Mouse (Mus musculus): ENCODE results near the gene Dock6.
A peak's percentile ranks its signal among the peaks of the same experiment; 100 is the strongest.
"Not testable (repeated sequence)": the region's sequence is repeated elsewhere in the genome, so short reads cannot be mapped to it uniquely, and the experiment has no call there.

The Dock6 gene

GRCm38 (mm10) chr9:21786309-21786708, 66.1 kb downstream of the Dock6 start:
- not testable (repeated sequence) for DNase-seq (ENCODE audit: extremely low read depth, low read depth, low spot score)

DNA sequence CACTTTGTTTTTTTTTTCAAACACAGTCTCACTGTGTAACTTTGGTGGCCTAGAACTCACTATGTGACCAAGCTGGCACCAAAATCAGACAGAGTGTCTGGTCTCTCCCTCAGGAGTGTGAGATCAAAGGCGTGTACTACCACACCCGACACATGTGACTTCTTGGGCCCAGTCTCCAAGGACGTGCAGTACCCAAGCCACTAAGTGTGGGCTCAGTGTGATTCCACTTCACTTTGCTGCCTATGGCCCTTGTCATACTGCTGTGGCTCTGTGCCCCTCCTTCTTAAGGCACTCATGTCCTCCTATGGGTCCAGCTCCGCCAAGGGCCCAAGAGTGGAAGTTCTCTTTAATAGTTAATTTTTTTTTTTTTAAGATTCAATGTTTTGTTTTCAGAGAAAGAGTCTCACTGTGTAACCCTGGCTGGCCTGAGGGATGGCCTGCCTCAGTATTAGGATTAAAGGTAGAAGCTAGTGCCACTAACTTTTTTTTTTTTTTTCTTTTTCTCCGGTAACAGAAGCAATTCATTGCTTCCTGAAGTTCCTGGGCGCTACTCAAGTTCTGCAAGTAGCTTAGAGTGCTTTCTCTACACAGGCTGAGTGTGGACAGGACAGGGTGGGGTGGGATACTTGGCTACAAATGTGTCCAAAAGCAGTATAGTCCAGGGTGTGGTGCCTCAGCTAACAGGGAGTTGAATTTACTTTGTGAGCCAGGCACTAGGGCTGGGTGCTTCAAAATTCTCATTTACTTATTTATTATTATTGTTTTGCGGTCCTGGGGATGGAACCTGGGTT, 67.7 kb downstream of the Dock6 start:
- no peak for DNase-seq (ENCODE audit: extremely low read depth, low read depth, low spot score)

GRCm38 (mm10) chr9:21781657-21782468, 70.6 kb downstream of the Dock6 start:
- DNase-seq (ENCODE audit: extremely low read depth, low read depth, low spot score): no peak

DNA sequence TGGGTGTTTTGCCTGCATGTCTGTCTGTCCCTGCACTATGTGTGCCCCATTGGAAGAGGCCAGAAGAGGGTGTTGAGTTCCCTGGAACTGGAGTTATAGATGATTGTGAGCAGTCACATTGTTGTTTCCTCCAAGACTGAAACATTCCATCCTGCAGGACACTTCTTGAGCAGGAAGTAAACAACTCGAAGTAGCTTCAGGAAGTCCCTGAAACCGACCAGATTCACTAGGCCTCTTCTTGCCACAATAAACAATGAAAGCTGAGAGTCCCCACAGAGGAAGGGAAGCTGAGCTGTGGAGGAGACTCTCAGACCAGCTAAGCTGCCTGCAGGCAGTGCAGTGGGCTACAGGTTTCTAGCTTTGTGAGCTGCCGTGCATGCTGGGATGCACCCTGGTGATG, 74.7 kb downstream of the Dock6 start:
- no peak for DNase-seq (ENCODE audit: extremely low read depth, low read depth, low spot score)

GRCm38 (mm10) chr9:21774353-21774752, 78.1 kb downstream of the Dock6 start:
- DNase-seq (ENCODE audit: extremely low read depth, low read depth, low spot score): no peak

- DNase-seq (ENCODE audit: extremely low read depth, low read depth, low spot score): not testable (repeated sequence)
Observed at GRCm38 (mm10) chr9:21773396-21773795, 79.0 kb downstream of the Dock6 start.

- no peak for DNase-seq (ENCODE audit: extremely low read depth, low read depth, low spot score)
Observed at GRCm38 (mm10) chr9:21769558-21770183, 82.8 kb downstream of the Dock6 start.

GRCm38 (mm10) chr9:21768511-21769411, 83.7 kb downstream of the Dock6 start:
- no peak for DNase-seq (ENCODE audit: extremely low read depth, low read depth, low spot score)

GRCm38 (mm10) chr9:21767896-21768295, 84.5 kb downstream of the Dock6 start:
- no peak for DNase-seq (ENCODE audit: extremely low read depth, low read depth, low spot score)

DNA sequence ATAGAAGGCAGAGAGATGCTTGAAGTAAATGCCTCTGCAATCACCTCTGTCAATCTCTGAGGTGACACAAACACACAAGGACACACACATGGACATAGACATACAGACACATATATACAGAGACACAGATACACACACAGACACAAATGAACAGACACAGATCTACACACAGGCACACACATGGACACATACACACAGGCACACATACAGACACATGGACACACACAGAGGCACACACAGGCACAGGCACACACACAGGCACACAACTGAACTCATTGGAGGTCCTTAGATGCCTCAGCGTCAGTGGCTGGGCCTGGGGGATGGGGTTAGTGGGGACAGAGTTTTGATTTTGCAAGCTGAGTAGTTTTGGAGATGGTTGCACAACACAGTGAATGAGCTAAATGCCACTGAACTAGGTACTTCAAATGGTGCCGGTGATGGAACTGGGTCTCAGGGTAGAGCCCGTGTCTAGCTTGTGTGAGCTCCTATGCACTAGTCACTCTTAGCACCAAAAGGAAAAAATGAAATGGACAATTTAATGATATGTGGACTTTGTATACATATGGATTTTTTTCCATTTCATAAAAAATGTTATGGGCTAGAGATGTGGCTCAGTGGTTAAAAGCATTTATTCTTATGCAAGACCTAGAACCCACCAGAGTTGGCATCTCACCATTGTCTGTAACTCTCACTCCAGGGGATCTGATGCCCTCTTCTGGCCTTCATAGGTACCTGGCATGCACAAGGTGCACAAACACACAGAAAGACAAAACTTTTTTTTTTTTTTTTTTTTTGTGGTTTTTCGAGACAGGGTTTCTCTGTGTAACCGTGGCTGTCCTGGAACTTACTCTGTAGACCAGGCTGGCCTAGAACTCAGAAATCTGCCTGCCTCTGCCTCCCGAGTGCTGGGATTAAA, 88.1 kb downstream of the Dock6 start:
- no peak for DNase-seq (ENCODE audit: extremely low read depth, low read depth, low spot score)

DNA sequence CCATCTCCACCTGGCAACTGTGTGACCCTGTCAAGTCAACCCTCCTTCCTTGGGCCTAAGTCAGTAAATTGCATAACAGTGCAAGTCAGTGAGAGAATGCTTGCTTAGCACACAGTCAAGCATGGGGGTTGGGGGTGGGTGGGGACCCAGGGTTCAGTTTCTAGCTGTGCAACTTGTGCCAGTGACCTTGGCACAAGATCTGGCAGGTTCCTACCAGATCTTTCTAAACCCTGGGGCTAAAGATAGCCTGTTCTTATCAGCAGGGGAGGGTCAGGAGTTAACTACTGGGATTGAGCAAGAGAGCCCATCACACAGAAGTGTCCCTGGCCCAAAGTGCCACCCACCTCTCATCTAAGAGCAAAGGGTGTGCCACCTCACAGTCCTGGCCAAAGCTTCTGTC, 90.3 kb downstream of the Dock6 start:
- DNase-seq (ENCODE audit: extremely low read depth, low read depth, low spot score): no peak

GRCm38 (mm10) chr9:21760155-21761088, 92.0 kb downstream of the Dock6 start, which contains the start of gene Spc24:
TSS of gene Spc24 (minus strand) at chr9:21760303.
- DNase-seq (ENCODE audit: extremely low read depth, low read depth, low spot score): peak; percentile 78

DNA sequence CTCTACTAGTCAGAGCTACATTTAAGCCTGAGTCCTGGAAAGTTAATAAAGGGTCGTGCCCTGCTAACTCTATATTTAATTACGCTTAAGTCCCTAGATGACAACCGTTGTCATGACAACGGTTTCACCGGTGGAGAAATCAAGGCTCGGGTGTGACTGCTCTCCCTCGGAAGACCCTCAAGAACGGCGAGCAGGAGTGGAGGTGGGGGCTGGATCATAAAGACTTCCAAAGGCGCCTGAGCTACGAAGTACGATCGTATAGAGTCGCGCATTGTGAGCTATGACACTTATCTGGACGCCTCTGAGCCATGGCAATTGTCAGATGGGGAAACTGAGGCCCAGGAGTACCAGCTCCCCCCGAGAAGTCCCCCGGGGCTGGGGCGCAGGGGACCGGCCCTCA, 92.7 kb downstream of the Dock6 start:
- no peak for DNase-seq (ENCODE audit: extremely low read depth, low read depth, low spot score)

GRCm38 (mm10) chr9:21758576-21759529, 93.6 kb downstream of the Dock6 start:
- no peak for DNase-seq (ENCODE audit: extremely low read depth, low read depth, low spot score)

- DNase-seq (ENCODE audit: extremely low read depth, low read depth, low spot score): no peak
Observed at GRCm38 (mm10) chr9:21754516-21755321, 97.7 kb downstream of the Dock6 start.

DNA sequence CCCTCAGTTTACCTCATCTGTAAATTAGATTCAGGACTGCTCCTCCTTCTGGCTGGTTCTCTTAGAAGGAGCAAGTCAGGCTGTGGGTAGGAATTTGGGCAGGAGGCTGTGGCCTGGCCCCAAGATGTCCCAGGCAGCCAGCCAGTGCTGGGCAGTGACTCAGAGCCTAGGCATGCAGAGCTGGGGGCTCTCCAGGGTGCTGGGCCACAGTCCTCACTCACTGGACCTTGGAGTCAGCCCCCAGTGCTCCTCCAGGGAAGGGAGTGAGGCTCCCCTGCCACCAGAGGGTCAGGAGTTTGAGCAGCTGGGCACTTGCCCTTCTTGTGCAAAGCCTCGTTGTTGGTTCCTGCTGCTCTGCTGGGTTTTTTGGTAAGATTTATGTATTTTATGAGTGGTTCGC, 98.4 kb downstream of the Dock6 start:
- no peak for DNase-seq (ENCODE audit: extremely low read depth, low read depth, low spot score)

Data from fat pad, adult 2 months (tissue).